Mouse (Mus musculus): ENCODE measurements at regions not wholly inside any gene's neighbourhood (a gene's known extent, or its start where the extent isn't known, plus 50 kb on each side); places are given as distances from the start of the nearest gene placed in this dataset.

DNA sequence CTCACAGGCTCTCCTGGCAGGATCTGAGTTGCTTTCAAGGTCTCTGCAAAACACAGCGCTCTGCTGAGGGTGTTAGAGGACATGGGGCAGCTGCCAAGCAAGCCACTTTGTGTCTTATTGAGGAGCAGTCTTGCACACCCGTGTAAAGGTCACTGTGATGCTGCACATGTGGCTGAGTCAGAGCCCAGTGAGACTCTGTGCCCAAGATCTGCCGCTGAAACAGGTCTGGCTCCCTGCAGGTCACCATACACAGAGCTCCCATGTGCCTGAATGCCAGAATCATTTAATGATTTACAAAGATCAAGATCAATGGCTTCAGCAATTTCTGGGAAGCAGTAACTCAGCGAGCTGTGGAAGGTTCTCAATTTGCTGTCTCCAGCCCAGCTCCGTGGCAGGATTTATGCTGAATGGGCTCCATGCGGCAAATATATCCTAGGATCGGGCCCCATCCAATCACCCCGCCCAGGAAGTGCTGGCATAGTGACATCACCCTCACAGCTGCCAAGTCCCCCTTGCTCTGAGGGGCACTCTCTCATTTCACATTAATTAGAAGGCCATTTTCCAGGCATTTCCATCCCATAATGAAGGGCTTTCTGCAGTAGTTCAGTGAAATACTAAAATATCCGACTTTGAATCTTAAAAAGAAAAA is 330.1 kb downstream of the H2al1j start:
- no peak for DNase-seq

DNA sequence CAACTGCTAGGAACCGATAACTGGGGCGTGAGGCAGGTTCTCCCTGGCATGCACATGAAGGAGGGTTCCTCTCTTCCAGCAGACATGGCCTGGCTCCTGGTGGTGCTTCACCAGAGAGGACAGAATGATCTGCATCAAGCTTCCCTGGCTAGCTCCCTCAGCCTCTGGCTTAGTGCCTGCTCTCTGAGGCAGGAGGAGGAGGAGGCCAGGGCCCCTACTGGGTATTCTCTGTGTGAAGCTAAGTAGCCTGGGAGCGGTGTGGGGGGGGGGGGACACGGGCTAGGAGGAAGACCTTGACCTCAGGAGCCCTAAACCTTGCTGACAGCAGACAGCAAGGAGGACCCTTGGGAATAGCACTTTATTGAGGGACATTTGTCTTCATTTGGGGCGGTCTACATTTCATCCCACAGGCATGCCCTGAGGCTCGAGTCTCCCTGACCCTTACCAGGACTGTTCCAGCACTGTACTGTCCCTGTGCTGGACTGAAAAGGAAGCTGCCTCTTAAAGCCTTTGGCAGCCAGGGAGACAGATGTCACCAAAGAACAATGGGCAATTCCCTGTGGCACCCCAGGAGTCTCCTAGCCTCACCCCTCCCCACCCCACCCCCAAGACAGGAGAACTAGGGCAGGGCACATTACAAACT is 335.7 kb downstream of the H2al1j start:
- DNase-seq = peak; percentile 32

DNA sequence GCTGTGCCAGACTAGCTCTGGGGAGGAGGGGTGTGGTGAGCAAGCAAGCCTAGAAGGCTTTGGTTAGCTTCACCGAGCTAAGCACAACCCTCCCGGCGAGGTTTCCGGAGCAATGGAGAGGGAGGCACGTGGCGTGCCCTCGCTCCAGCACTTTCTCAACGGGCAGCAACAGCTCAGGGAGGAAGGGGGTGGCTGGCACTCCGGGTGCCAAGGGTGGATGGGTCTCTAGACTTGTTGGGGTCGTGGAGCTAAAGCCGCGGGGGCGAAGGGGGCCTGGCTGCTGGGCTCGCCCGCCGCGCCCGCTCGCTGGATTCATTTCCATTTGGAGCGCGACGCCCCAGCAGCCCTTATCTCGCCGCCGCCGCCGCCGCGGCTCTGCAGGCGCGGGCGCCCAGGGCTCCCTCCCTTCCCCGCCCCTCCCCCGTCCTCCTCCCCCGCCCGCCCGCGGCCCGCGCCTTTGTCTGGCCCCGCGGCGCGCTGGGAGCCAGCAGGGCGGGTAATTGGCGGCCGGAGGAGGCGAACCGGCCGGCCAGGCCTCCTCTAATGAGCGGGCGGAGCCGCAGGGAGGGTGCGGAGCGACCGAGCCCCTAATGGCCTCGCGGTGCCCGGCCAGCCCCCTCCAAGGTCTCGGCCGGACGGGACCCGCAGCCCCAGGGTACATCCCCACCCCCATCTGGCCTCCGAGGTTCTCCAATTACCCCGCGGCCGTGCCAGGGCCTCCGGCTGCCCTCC is 336.9 kb downstream of the H2al1j start:
- peak; percentile 75 for DNase-seq

DNA sequence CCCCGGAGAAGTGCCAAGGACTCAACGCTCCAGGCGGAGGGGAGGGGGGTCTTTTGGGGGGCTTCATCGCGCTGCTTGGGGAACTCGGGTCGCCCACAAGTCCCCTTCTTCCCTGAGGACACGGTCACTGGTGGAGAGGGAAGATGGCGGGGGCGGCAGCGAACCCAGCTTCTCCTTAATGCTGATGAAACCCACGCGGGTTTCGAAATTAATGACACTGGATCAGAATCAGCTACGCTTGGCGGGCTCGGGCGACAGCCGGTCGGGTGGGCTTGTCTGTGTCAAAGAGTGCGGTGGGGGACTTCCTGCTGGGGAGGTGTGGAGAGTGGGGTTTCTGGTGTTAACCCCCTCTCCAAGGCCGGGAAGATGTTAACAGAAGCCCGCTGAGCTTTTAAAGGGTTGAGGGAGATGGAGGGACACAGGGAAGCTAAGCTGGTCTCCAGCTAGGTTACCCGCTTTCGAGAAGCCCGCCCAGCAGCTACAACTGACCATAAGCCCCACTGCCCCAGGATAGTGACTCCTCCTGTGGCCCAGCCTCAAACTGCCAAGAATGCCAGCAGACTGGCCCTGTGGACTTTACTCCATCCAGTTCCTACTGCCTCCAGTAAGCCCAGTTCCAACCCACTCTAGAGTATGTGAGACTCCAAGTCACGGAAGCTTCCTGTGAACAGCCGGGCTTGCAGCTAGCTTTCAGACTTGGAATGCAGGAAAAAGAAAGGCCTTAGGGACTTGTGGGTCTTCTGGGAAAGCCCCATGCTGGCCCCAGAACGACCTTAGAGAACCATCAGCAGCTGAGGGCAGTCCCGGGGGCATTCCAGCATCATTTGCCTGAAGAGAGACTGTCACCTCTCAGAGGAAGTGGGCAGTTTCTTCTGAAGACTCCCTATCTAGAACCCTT is 337.7 kb downstream of the H2al1j start:
- DNase-seq = no peak

DNA sequence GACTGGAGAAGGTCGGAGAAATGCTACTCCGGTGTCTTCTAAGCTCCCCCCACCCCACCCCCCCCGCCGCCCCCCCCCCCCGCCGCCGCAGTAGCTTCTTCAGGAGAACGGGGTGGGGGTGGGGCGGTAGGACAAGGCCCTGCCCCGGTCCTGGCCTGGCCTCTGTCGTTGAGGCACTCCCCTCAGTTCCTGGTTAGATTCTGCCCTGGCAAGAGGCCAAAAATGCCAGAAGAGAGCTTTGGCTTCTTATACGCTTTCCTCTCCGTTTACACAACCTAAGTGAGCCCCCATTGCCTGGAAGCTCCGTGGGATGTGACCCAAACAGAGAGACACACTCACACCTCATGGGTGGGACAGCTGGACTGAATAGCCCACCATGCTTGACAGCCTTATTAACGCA is 338.9 kb downstream of the H2al1j start:
- DNase-seq = peak; percentile 62

DNA sequence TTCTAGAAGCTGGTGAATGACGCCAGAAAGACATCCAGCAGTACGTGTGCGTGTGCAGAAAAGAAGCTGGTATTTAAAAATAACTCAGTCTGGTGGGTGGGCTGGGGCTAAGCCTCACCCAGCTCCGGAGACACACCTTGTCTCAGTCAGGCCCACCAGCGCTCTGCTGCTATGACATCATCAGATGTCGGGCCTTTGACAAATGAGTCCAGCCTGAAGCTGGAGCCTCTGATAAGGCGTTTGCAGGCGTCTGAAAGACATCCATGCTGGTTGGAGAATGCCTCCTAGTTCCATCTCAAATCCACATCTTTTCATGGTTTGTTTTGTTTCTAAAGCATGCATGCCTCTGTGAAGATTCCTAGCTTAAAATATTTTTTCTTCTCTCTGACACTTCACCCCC is 344.2 kb downstream of the H2al1j start:
- DNase-seq = no peak

DNA sequence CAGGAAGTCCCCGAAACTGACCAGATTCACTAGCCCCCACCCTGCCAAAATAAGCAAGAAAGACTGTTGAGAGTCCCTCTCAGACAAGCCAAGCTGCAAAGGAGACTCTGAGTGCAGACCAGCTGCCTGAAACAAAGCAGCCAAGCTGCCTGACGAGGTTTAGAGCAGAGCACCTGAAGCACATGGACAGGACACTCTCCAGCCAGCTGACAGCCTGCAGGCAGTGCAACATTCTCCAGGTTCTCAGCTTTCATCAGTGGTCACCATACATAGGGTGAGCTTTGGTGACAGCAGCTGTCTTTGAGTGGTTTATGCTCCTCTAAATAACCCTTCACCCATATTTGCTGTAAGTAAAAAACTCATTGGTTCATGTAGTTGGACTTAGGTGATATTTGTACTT is 350.5 kb downstream of the H2al1j start:
- no peak for DNase-seq

DNA sequence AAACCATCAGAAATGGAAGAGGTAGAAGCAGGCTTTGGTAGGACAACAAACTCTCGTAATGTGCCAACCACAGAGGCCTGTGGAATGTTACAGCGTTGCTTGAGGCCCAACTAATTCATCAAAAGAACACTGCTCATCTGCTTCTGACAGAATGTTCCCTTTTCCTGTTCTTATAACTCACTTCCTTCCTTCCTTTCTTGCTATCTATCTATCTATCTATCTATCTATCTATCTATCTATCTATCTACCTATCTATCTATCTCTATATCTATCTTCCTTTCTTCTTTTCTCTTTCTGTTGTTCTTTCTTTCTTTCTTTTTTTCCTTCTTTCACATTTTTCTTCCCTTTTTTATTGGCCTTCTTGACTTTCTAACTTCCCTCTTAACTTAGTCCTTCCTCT is 353.7 kb downstream of the H2al1j start:
- DNase-seq = no peak

DNA sequence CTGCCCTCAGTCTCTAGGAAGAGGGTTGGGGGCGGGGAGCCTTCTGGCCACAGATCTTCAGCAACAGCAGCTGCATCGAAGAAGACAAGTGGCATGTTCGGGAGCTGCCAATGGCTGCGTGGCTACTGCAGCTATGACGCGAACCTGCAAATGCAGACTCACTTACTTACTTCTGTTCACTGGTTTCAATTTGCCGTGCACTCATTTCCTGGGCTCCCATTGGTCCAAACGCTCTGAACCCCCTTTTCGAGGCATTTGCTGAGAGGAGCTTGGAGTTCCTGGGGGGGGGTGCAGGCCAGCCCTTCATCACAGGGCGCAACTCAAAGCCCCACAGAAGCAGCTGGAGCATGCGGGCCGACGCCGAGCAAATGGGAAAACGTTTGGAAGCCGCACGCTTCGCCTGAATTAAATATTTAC is 362.4 kb downstream of the H2al1j start:
- DNase-seq = no peak

DNA sequence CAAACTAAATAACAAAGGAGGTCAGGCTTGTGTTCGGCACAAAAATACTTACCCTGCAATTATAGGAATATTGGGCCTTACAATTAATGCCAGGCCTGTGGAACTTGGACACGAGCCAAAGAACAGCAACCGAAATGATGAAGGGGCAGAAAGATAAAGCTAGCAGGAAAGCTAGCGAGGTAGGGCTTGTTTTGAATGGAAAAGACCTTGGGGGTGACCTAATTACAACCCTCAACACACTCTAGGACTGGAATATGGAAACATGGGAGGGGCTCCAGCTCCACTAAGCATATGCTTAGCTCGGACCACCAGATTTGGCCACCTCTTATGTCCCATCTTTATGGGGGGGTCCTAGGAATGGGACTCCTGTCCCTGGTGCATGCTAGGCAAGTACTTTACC is 362.8 kb downstream of the H2al1j start:
- no peak for DNase-seq

DNA sequence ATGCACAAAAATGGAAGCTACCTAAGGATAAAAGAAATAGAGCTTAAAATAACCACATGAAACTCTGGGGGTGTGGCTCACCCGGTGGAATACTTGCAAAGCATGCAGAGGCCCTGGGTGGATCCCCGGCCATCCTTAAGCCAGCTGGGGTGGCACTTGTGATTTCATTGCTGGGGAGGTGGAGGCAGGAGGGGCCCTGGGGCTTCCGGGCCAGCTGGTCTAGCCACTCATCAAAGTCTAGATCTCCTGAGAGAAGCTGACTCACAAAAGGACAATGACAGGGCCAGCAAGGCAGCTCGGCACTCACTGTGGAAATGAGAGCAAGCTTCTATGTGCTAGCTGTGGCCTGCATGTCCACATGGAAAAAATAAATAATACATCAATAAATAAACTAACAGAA is 363.4 kb downstream of the H2al1j start:
- no peak for DNase-seq

DNA sequence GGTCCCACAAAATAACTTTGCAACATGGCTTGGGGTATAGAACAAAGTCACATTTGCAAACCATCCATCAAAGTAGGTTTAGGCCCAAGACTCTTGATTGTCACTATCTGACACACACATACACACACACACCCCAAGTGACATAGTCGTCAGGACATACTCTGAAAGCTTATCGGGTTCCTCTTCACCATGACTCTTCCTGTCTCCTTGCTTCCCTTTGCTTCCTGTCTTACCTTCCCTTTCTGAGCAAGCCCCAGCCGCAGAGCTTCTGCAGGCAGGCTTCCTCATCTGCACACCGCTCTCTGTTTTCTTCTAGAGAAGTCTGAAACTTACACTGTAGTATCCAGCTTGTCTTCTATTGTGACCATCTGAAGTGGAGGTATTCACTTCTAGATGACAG is 368.9 kb downstream of the H2al1j start:
- DNase-seq = no peak

DNA sequence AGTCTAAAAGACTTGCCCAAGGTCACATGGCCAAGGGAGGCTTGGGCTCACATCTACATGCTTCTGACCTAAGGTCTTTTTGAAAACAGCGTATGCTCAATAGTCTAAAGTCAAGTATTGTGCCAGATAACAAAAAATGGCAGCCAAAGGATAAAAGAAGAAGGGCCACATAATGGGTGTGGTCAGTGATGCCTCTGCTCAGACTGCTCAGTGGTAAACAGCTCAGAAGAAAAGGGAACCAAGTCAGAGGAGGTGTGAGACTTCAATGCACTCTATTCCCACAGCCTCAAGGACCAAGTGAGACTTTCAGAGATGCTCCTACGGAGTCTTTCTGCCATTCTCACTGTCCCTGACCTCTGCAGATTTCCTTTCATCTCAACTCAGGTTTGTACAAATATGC is 373.5 kb downstream of the H2al1j start:
- DNase-seq = no peak

DNA sequence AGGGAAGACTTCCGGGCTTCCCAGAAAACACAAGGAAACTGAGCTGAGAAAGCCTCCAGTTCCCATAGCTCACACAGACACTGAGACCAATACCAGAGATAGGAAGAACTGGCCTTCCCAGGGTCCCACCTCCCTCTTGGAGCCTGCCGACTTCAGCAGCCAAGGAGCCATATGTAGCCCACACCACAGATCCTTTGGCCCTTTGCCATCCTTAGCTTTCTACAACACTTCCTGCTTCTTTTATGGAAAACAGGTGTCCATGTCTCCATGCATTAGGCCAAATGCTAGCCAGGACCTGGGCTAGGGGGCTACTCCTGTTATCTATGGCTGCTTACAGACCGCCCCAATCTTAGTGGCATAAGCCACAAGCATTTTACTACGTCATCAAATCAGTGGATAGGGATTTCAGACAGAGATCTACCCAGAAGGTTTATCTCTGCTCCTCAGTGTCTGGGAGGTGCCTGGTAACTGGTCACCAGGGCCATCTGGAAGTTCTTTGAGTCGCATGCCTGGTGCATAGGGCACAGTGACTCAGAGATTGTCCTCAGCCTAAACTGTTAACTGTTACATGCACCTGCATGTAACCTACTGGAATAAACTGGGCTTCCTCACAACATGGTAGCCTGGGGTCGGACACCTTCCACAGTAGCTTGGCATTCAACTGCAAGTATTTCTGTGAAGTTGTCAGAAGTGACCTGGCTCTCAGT is 378.4 kb downstream of the H2al1j start:
- DNase-seq = peak; percentile 5

DNA sequence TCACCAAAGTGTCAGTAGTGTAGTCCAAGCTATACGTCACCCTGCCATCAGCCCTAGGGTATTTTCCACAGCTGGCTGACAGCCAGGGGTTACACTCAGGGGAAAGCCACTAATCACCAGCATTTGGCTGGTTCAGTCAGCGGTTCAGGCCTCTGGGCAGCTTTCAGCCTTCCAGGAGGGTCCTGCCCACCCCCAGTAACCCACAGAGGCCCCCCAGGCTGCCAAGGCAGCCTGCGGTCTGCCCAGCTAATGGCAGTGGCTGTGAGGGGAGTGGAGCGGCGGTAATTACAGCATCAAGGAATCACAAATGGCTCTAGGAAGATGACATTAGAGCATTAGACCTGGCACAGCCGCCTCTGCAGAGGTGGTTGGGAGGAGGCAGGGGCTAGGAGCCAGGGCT is 379.7 kb downstream of the H2al1j start:
- peak; percentile 8 for DNase-seq

DNA sequence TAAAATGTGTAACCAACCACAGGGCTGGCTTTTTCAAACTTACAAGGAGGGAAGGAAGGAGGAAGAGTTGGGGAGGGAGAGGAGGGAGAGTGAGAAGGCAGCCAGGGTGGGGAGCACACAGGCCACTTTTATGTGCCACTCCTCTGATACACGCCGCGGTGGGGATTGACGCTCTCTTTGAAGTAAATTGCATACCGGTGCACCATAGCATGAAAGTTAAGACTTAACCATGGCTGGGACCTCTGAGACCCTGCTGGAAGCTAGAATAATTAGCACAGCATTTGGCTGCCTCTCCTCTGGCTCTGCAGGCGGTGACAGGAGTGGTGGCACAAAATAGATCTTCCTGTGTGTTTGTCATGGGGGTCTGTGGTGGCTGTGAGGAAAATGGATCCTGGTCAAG is 380.7 kb downstream of the H2al1j start:
- DNase-seq = no peak

DNA sequence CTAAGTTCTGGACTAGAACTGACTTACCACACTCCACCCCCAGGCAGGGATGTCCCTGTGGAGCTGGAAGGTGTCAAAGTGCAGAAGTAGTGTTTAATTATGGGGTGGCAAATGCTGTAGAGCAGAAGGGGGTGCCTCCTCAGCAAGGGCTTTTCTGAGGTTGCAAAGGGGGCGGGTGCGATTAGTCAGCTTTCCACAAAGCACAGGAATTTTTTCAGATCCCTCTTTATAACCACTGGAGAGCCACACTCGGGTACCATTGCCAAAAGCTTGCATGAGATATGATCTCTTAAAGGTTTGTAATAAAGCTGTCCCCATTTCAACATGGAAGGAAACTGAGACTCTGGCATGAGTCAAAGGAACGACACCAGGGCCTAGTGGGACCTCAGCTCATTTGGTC is 381.7 kb downstream of the H2al1j start:
- no peak for DNase-seq

DNA sequence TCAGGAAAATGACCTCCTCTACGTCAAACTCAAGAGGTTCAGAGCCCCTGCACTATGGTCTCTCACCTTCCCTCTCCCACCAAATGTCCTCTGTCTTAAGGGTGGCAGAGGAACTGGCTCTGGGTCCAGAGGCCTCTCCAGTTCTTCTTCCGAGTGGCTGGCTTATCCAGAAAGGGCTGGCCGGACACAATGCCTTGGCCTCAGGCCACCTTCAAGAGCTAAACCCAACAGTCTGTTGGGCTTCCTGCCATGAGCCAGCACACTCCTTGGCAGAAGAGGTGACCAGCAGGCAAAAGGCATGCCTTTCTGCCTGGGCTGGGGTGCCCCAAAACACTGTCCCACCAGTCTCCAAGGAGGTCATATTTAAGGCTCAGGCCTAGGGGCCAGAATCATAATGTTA is 385.8 kb downstream of the H2al1j start:
- peak; percentile 59 for DNase-seq

DNA sequence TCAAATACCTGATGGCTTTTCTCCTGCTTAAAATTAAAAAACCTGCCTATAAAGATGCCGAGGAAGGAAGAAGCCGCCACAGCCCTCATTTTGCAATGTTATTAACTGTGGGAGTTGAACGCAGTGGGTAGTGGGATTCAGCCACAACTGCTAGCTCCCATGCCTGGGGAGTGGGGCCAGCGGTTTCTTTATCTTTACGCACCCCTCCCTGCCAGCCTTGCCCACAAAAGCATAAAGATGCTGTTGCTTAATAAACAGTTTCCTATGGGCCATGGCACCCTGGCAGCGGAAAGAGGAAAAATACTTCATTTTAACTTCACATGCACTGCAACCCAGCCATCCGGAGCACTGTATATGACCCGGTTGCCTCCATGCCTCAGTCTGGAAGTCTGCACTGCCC is 389.2 kb downstream of the H2al1j start:
- no peak for DNase-seq

DNA sequence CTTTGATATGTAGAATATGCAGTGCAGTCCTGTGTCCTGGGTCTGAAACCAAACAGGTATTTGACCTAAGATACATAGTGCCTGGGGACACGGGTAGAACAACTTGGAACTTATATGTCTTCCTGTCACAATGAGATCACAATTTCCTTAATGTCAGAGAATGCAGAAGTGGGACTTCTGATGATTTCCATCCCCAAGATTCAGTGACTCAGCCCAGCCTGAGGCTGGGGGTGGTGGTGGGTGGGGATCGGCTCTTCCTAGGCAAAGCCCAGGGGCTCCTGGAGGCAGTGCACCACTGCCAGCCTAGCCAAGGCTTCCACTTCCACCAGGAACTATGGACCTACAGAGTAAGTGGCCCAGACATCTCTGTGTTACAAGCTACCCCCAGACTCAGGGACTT is 391.2 kb downstream of the H2al1j start:
- no peak for DNase-seq

DNA sequence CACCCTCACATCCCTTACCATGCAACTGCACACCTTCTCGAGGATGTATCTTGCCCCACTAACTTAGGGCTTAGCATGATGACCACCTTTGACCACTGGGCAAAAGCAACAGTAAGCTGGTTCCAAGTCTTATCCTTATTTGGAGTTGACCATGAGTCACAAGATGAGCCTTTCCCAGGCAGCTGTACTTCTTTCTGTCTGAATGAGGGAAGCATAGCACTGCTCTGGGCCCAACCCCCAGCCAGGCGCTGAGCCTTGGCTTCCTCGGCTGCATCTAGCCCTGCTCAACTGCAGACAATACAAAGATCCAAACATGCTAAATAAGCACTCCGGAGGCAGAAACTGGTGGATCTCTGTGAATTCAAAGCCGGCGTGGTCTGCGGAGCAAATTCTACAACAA is 392.9 kb downstream of the H2al1j start:
- DNase-seq = peak; percentile 52

DNA sequence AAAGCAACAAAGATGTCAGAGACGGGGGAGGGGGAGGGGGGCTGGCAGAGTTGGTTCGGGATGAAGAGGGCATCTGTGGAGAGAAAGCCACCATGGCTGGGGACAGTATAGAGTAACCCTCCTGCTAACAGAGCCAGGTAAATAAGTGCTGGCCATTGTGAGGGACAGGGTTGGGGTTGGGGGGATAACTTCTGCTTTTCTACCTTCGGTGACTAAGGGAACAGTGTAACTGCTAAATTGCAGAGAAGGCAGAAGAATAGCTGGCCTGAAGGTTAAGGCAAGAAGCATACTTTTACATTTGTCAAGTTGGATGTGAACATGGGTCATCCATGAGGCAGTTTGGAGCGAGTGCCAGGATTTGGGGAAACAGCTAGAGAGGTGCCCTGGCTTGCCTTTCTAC is 395.1 kb downstream of the H2al1j start:
- DNase-seq = no peak

Measured in heart, postnatal 4 days (tissue).